Mouse (Mus musculus): ENCODE measurements around the gene Rfxank.
A peak's percentile ranks its signal among the peaks of the same experiment; 100 is the strongest.

Rfxank gene

GRCm38 (mm10) chr8:70104506-70104905 is 34.4 kb downstream of the Rfxank start:
- peak; percentile 58 for DNase-seq (ENCODE audit: low spot score)

- DNase-seq (ENCODE audit: low spot score): no peak
Observed at GRCm38 (mm10) chr8:70100241-70100640, 38.7 kb downstream of the Rfxank start.

GRCm38 (mm10) chr8:70099276-70099675 is 39.7 kb downstream of the Rfxank start:
- DNase-seq (ENCODE audit: low spot score): no peak

GRCm38 (mm10) chr8:70092786-70093185 is 46.2 kb downstream of the Rfxank start:
- DNase-seq (ENCODE audit: low spot score): no peak

- DNase-seq (ENCODE audit: low spot score): no peak
Observed at GRCm38 (mm10) chr8:70089296-70089960, 49.5 kb downstream of the Rfxank start.

GRCm38 (mm10) chr8:70087836-70088650 is 50.9 kb downstream of the Rfxank start:
- no peak for DNase-seq (ENCODE audit: low spot score)

- no peak for DNase-seq (ENCODE audit: low spot score)
Observed at GRCm38 (mm10) chr8:70087237-70087636, 51.7 kb downstream of the Rfxank start.

- DNase-seq (ENCODE audit: low spot score): no peak
Observed at GRCm38 (mm10) chr8:70086151-70086550, 52.8 kb downstream of the Rfxank start.

GRCm38 (mm10) chr8:70084191-70085065 is 54.5 kb downstream of the Rfxank start:
- no peak for DNase-seq (ENCODE audit: low spot score)

- peak; percentile 52 for DNase-seq (ENCODE audit: low spot score)
Observed at GRCm38 (mm10) chr8:70083285-70083684, 55.7 kb downstream of the Rfxank start, which contains the start of gene Hapln4. Gene Hapln4 (plus strand): TSS chr8:70083457.

- no peak for DNase-seq (ENCODE audit: low spot score)
Observed at GRCm38 (mm10) chr8:70081976-70082375, 57.0 kb downstream of the Rfxank start.

All from adipocyte (in vitro differentiated cells).